Mouse (Mus musculus) intestine, embryonic 16.5 days (tissue): ENCODE results near the gene Col12a1. TPM values are rescaled to one million over a fixed set of nuclear protein-coding genes. Genes with fewer than 3 reads are reported as not detected.
"Not testable (repeated sequence)": the region's sequence is repeated elsewhere in the genome, so short reads cannot be mapped to it uniquely, and the experiment has no call there.

Experiments used
- ATAC-seq: fragments of 200-750 bp; cut with Nextera tagmentation; 2 replicates; pipeline ENCODE4 v1.8.0; 2017; ENCODE audit warnings: moderate TSS enrichment, moderate library complexity
- H3K27ac ChIP-seq: fragments of 300-500 bp; sonication (generic); 2 replicates; pipeline ENCODE4 v1.5.1; 2014; ENCODE audit warnings: mild to moderate bottlenecking, low read length
- H3K27me3 ChIP-seq: fragments of 300-500 bp; sonication (generic); replicated peaks from 2 replicates; pipeline ENCODE4 v1.6.1; 2014; ENCODE audit warnings: low read length, control low read depth, mixed read lengths; ENCODE audit not compliant: control insufficient read depth, insufficient read depth
- H3K36me3 ChIP-seq: fragments of 300-500 bp; sonication (generic); 2 replicates; pipeline ENCODE4 v1.6.1; 2014; ENCODE audit warnings: low read length, control low read depth; ENCODE audit not compliant: control insufficient read depth, insufficient read depth
- H3K4me1 ChIP-seq: fragments of 300-500 bp; sonication (generic); 2 replicates; pipeline ENCODE4 v1.6.1; 2014; ENCODE audit warnings: low read length, control low read depth, mixed read lengths; ENCODE audit not compliant: control insufficient read depth, insufficient read depth
- H3K4me2 ChIP-seq: fragments of 300-500 bp; sonication (generic); 2 replicates; pipeline ENCODE4 v1.6.1; 2014; ENCODE audit warnings: low read depth, low read length, control low read depth
- H3K4me3 ChIP-seq: fragments of 300-500 bp; sonication (generic); 2 replicates; pipeline ENCODE4 v1.5.1; 2014; ENCODE audit warnings: mild to moderate bottlenecking, low read length
- H3K9ac ChIP-seq: fragments of 300-500 bp; sonication (generic); 2 replicates; pipeline ENCODE4 v1.6.1; 2014; ENCODE audit warnings: low read depth, low read length
- H3K9me3 ChIP-seq: fragments of 300-500 bp; sonication (generic); 2 replicates; pipeline ENCODE4 v1.6.1; 2016; ENCODE audit warnings: low read length, control low read depth; ENCODE audit not compliant: control insufficient read depth
- WGBS: fragments of 180-500 bp; shearing (Covaris S2); extraction: QIAGEN DNeasy Blood & Tissue Kit; methylation state at CpG from one replicate; pipeline ENCODE4 v1.1.7; 2014; 5-methylcytosine and 5-hydroxymethylcytosine counted together
- polyA plus RNA-seq: library from polyadenylated mRNA; unstranded; fragments of >200 nt; fragmentation: Nextera tagmentation; extraction: Ambion mirVana; gene quantifications from 2 replicates; pipeline ENCODE4 v1.2.1, GENCODE M21; 2015

Col12a1 gene
- polyA plus RNA-seq, 1 experiment from 2014 or later, result 25.4 TPM

DNA sequence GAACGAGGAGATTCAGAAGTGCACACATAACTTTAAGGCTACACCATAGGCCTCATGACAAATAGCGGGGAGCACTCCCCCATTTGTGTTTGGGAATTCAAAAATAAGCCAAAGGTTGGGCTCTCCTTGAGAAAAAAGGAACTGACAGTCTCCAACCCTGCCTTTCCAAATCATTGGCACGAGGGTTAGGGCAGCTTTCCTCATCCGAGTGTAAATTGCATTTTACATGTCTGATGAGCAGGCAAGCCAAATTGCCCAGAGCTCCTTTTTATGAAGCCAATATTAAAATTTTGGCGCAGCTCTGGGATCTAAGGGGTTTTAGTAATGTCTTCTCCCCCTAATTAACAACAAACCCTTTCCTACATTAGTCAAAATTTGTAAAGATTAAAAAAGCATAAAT lies 2.1 kb downstream of the Col12a1 start:
- peaks cover 22% of the 10 kb centered on the region for H3K4me1 ChIP-seq
- H3K27me3 ChIP-seq, result peaks cover 34% of the 10 kb centered on the region
- H3K36me3 ChIP-seq, result no peaks in the 10 kb centered on the region
- peak overlapping the region; percentile 86 for H3K4me2 ChIP-seq
- H3K9ac ChIP-seq, result peak overlapping the region; percentile 42
- ATAC-seq, result no peak
- 41% methylated on average over 5 of the region's 5 CpGs for WGBS
- peak overlapping the region; percentile 64 for H3K4me3 ChIP-seq
- no peaks in the 10 kb centered on the region for H3K9me3 ChIP-seq
- H3K27ac ChIP-seq, result no peak overlapping the region

DNA sequence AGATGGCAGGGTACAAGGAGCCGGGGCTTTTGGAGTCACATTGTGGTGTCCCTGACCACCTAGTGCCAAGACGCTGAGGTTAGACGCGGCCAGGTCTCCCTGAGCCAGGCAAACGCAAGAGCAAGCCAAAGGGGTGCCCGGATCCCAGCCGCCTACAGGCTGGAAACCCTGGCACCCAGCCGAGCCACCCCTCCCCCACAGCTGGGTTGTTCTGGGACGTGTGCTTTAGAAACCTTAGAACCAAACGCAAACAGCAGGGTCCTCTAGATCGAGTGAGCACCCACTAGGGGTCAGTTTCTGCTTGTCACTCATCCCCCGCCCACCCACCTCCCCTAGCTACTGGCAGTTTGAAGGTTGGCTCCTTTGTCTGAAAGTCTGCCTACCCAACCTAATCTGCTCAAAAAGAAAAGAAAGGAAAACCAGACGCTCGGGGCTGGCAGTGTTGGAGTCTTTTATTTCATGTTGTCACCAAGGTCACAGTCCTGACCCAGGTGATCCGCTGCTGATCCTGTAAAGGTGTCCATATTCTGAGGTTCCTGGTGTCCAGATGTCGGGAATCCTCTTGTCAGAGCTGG lies 4.1 kb downstream of the Col12a1 start:
- 0 out of 2 replicates have a peak overlapping the region, but pooled peaks have one; percentile 8 for H3K9ac ChIP-seq
- ATAC-seq, result peak; percentile 43
- H3K27ac ChIP-seq, result no peak overlapping the region
- peak overlapping the region; percentile 38 for H3K4me2 ChIP-seq
- peak overlapping the region; percentile 13; the same call in 1 of the 2 replicates for H3K4me3 ChIP-seq
- no peaks in the 10 kb centered on the region for H3K36me3 ChIP-seq
- H3K4me1 ChIP-seq, result peaks cover 20% of the 10 kb centered on the region
- 15% methylated on average over 16 of the region's 16 CpGs for WGBS
- peaks cover 18% of the 10 kb centered on the region; the same call in 1 of the 2 replicates for H3K27me3 ChIP-seq
- H3K9me3 ChIP-seq, result no peaks in the 10 kb centered on the region

DNA sequence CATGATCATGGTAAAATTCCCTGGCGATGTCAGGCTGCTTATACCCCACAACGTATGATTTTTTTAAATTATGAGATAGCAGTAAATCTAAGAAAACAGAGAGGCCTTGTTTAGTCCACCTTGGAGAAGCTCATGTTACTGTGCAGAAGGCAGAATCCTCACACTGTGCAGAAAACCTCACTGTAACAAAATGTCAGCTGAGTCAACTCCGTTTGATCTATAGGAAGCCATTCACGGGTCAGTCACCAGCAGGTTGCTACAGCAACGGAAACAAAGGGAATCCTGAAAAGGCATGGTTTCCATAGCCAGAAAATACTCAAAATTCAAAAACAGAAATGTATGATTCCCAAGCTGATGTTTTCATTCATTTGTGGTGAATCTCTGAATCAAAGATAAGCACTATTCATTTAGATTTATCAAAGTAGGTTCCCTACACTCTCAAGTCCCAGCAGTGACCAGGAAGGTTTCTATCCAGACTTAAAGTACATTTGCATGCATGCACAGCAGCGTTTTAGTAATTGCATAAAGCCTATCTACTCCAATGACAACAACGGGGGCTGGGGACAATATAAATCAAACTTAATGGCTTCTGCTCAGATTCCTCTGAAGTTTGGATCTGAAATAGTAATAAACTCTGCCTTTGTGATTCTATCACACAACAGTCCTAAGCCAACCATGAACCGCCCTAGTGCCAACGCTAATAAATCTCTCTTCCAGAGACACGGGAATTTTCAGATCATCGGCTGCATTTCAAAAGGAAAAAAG lies 28.7 kb downstream of the Col12a1 start:
- no peak overlapping the region for H3K27ac ChIP-seq

DNA sequence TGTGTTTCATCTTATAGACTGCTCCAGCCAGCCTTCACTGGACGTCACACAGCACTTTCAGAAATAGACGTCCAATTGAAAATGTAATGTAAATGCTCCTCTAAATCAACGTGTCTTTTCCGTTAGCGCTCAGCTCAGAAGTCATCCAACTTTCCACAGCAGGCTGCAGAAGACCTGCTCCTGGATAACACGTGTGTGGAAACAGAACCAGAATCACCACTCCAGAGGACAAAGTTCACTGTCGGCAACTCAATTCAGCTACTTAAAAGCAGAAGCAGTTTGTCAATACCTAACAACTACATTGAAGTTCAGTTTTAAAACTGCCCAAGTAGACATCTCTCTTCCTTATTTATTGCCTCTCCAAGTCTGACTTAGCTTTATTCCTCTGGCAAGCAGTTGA lies 29.3 kb downstream of the Col12a1 start:
- Histone ChIP-seq H3K9me3 (no peaks in the 10 kb centered on the region), H3K27me3 (no peaks in the 10 kb centered on the region), H3K4me3 (no peak overlapping the region), H3K4me2 (no peak overlapping the region), H3K27ac (no peak overlapping the region), H3K36me3 (no peaks in the 10 kb centered on the region), H3K9ac (no peak overlapping the region), H3K4me1 (no peaks in the 10 kb centered on the region)
- 56% methylated on average over 7 of the region's 7 CpGs for whole genome bisulfite sequencing
- no peak for ATAC-seq

More for the DNA sequence above, 28.7 kb downstream of the Col12a1 start:
- ATAC-seq, result no peak
- Histone ChIP-seq H3K4me2 (no peak overlapping the region), H3K9ac (no peak overlapping the region), H3K36me3 (no peaks in the 10 kb centered on the region), H3K9me3 (no peaks in the 10 kb centered on the region), H3K27me3 (no peaks in the 10 kb centered on the region), H3K4me3 (no peak overlapping the region), H3K4me1 (no peaks in the 10 kb centered on the region)
- 47% methylated on average over 11 of the region's 11 CpGs for WGBS

DNA sequence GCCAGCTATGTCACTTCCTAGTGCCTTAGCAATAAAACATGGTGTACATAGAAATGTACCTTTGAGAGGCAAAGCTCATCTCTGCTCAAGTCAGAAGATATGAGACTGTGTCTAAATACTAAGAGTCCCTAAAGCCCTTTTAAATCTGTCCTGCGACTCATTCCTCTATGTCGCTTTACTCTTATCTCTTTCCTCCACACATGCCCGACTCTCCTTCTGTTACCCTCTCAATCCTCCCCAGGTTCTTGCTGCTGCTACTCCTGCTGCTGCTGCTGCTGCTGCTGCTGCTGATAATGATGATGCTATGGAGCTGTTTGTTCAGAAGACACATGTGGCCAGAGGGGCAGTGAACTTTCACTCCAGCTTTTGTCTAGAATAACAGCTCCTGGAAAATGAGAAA lies 31.4 kb downstream of the Col12a1 start:
- Histone ChIP-seq H3K9ac (no peak overlapping the region), H3K27ac (no peak overlapping the region), H3K36me3 (no peaks in the 10 kb centered on the region), H3K4me2 (no peak overlapping the region), H3K9me3 (no peaks in the 10 kb centered on the region), H3K4me3 (no peak overlapping the region), H3K27me3 (no peaks in the 10 kb centered on the region), H3K4me1 (no peaks in the 10 kb centered on the region)
- ATAC-seq, result no peak
- 74% methylated on average over 3 of the region's 3 CpGs for WGBS

DNA sequence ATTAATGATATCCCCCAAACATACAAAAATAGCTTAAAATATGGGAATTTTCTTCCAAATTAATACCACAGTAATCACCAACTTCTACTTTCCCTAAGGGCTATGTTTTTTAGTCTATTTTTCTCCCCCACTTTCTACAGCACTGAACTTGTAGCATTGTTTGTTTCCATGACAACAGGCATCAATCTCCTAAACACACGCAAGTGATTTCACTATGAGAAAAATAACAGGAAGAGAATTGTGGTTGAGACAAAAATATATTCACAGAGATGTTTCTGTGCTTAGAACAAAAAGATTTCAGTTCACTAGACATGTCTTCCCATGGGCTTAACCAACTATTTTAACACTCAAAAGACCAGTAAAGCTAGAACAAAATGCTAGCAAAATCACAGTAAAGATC lies 32.6 kb downstream of the Col12a1 start:
- H3K9me3 ChIP-seq, result no peaks in the 10 kb centered on the region
- H3K27ac ChIP-seq, result no peak overlapping the region
- no peaks in the 10 kb centered on the region for H3K27me3 ChIP-seq
- no peak for ATAC-seq
- no peak overlapping the region for H3K4me3 ChIP-seq
- no peaks in the 10 kb centered on the region for H3K4me1 ChIP-seq
- no peak overlapping the region for H3K4me2 ChIP-seq
- no peak overlapping the region for H3K9ac ChIP-seq
- H3K36me3 ChIP-seq, result no peaks in the 10 kb centered on the region
- 52% methylated on average over 1 of the region's 1 CpGs for WGBS

DNA sequence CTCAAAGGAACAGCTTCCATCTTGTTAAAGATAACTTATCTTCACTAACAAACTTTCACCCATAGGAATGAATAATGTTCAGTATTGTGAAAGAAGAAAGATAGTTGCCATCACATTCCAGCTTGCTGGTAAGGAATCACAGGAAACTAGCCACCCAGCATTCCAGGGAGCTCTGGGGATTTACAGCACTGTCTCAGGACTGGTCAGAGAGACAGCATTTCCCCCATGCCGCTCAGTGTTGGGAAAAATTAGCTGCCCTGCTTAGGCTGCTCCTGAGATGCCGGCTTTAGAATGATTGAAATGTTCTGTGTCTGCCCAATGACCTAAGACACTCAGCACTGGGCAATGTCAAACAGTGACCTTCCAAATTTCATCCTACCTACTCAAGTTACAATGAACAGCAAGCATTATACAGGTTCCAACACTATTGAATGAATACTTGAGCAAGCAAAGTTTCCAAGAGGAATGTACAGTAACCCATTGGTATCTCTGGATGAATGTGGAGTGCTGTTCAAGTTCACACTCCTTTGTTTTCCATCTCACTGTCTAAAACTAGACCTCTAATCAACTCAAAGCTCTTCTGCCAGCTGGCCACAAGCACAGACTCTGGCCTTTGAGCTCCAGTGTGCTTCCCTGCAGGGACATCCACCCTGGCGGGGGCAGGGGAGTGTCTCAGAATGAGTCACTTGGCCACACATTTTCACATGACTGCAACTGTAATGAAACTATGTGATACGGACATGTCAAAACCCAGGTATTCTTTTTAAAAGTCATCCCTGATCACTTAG lies 38.0 kb downstream of the Col12a1 start:
- H3K27me3 ChIP-seq, result no peaks in the 10 kb centered on the region
- H3K4me2 ChIP-seq, result no peak overlapping the region
- no peaks in the 10 kb centered on the region for H3K9me3 ChIP-seq
- H3K36me3 ChIP-seq, result no peaks in the 10 kb centered on the region
- H3K9ac ChIP-seq, result no peak overlapping the region
- ATAC-seq, result no peak
- no peak overlapping the region for H3K27ac ChIP-seq
- H3K4me3 ChIP-seq, result no peak overlapping the region
- 57% methylated on average over 4 of the region's 4 CpGs for WGBS
- H3K4me1 ChIP-seq, result no peaks in the 10 kb centered on the region

DNA sequence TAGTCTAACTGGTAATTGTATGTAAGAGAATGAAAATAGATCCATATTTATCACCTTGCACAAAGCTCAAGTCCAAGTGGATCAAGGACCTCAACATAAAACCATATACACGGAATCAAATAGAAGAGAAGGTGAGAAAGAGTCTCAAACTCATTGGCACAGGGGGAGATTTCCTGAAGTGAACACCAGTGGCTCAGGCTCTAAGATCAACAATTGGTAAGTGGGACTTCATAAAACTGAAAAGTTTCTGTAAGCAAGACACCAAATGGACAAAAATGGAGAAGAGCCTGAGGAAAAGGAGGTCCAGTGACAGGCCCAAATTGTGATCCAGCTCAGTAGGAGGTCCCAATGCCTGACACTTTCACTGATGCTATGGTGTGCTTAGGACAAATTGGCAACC lies 49.8 kb downstream of the Col12a1 start:
- not testable (repeated sequence) for H3K27me3 ChIP-seq, ATAC-seq, H3K4me3 ChIP-seq, H3K9ac ChIP-seq, H3K4me1 ChIP-seq, H3K27ac ChIP-seq, H3K36me3 ChIP-seq, H3K9me3 ChIP-seq, H3K4me2 ChIP-seq
- WGBS, result 76% methylated on average over 1 of the region's 1 CpGs

DNA sequence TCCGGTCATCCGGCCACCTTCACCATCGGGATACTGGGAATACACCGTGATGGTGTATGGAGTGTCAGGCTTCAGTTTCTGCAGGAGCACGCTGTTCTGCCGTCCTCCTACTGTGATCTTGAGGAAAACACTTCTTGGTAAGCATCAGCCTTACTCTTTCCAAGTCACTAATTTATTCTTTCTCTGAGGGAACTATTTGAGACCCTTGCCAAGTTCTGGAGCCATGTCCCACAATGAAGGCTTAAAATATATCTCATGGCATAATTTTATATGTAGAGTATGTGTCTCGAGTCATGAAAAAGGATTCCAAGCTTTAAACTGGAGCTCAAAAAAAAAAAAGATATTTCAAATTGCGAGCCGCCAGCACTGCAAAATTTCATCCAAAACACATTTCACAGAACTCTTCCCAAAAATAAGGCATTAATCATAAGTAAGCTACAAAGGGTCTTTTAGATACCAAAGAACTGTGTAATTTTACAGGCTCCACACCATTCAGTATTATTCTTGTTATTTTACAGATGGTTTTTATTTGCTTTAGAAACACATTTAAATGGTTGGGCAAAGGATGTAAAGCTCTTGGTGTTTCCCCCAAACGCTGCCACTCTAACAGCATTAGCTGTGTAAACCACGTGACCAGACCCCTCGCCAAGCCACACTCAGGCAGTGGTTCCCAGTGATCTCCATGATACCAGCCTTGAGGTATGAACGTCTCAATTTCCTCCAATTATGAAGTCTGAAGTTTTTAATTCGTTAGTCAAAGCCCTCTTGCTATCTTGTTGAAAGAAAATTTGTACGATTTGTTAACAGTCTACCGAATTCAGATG lies 65.1 kb downstream of the Col12a1 start:
- Histone ChIP-seq H3K27me3 (no peaks in the 10 kb centered on the region), H3K4me3 (no peak overlapping the region), H3K4me1 (no peaks in the 10 kb centered on the region), H3K9me3 (no peaks in the 10 kb centered on the region), H3K36me3 (no peaks in the 10 kb centered on the region), H3K27ac (no peak overlapping the region), H3K4me2 (no peak overlapping the region), H3K9ac (no peak overlapping the region)
- WGBS, result 82% methylated on average over 16 of the region's 16 CpGs
- ATAC-seq, result no peak
